Mouse (Mus musculus) yolk sac, embryonic 10.5 days (tissue): ENCODE results near the gene Orai1.
"Not testable (repeated sequence)": the region's sequence is repeated elsewhere in the genome, so short reads cannot be mapped to it uniquely, and the experiment has no call there.

ENCODE experiments used
- DNase-seq: peaks from one replicate; pipeline ENCODE4 v3.0.0-alpha.2; 2017; ENCODE audit warnings: low spot score

The Orai1 gene

GRCm38 (mm10) chr5:123031312-123031711, 16.4 kb downstream of the Orai1 start:
- no peak for DNase-seq

- DNase-seq, result no peak
These were observed 18.8 kb downstream of the Orai1 start for GRCm38 (mm10) chr5:123033646-123034160.

- DNase-seq, result no peak
These were observed 20.2 kb downstream of the Orai1 start for GRCm38 (mm10) chr5:123035089-123035488.

GRCm38 (mm10) chr5:123035564-123035963, 20.7 kb downstream of the Orai1 start:
- peak; percentile 84 for DNase-seq

- no peak for DNase-seq
These were observed 23.2 kb downstream of the Orai1 start for GRCm38 (mm10) chr5:123038115-123038514.

- DNase-seq, result peak; percentile 84
These were observed 24.4 kb downstream of the Orai1 start for GRCm38 (mm10) chr5:123039120-123039752.

GRCm38 (mm10) chr5:123040796-123041195, 25.9 kb downstream of the Orai1 start:
- peak; percentile 28 for DNase-seq

- DNase-seq, result no peak
These were observed 29.0 kb downstream of the Orai1 start for GRCm38 (mm10) chr5:123043856-123044255.

GRCm38 (mm10) chr5:123045561-123046295, 30.9 kb downstream of the Orai1 start:
- peak; percentile 60 for DNase-seq

- DNase-seq, result no peak
These were observed 32.0 kb downstream of the Orai1 start, which contains the start of gene Morn3 for GRCm38 (mm10) chr5:123046916-123047315. Morn3 (minus strand) TSS chr5:123047016.

- peak; percentile 55 for DNase-seq
These were observed 34.4 kb downstream of the Orai1 start for GRCm38 (mm10) chr5:123049271-123049670.

GRCm38 (mm10) chr5:123050918-123051317, 36.0 kb downstream of the Orai1 start:
- DNase-seq, result no peak

- DNase-seq, result no peak
These were observed 36.9 kb downstream of the Orai1 start for GRCm38 (mm10) chr5:123051736-123052135.

GRCm38 (mm10) chr5:123057366-123058250, 42.7 kb downstream of the Orai1 start:
- peak; percentile 100 for DNase-seq

- no peak for DNase-seq
These were observed 43.6 kb downstream of the Orai1 start for GRCm38 (mm10) chr5:123058251-123059102.

- peak; percentile 46 for DNase-seq
These were observed 45.1 kb downstream of the Orai1 start for GRCm38 (mm10) chr5:123059757-123060520.

GRCm38 (mm10) chr5:123060706-123061401, 46.0 kb downstream of the Orai1 start:
- DNase-seq, result no peak

GRCm38 (mm10) chr5:123061402-123061749, 46.5 kb downstream of the Orai1 start:
- not testable (repeated sequence) for DNase-seq

GRCm38 (mm10) chr5:123063141-123063540, 48.3 kb downstream of the Orai1 start:
- no peak for DNase-seq

- peak; percentile 45 for DNase-seq
These were observed 49.3 kb downstream of the Orai1 start for GRCm38 (mm10) chr5:123064207-123064606.
